24 mouse cellular contexts compared by ENCODE assay signal in genomic region chr4:55613523-55613922, GRCm38 (mm10).
A peak's percentile ranks its signal among the peaks of the same experiment; 100 is the strongest.
DNase-seq lines count a peak whose midpoint lies in the region; ATAC-seq and TF ChIP-seq lines count a peak whose summit lies in the region.
"Had no signal": no experiment of that assay in that cellular context is flagged by ENCODE, and none has a peak within 500 bp of the region (broad histone marks: within the 10 kb centered on the region; RNA-seq: fewer than 3 reads in every experiment).

No protein-coding gene starts in this region.

- peak; percentile 58 for DNase-seq in kidney, adult 2 months
- DNase-seq in kidney, postnatal 36 days: no peak
- DNase-seq in kidney, adult 9 months: peak; percentile 60
- no peak for DNase-seq in kidney, postnatal 4 days
- no peak for DNase-seq in heart, postnatal 25 days (ENCODE audit: low spot score)
- no peak for DNase-seq in gastrocnemius, adult 8-10 months (ENCODE audit: low spot score in 2 of 2)
- DNase-seq: adrenal gland, adult 2 months; adrenal gland, postnatal 10 days; adrenal gland, postnatal 25 days; cerebellum, adult 11 months; cerebellum, adult 18-20 months; cerebellum, adult 8-10 months; cerebellum, adult 9-11 months; cerebellum, postnatal 14 days; cerebellum, postnatal 36 days; embryo, embryonic 11 days had no signal

- no peak overlapping the region for H3K4me3 ChIP-seq in kidney, adult 2 months (ENCODE audit: insufficient read depth, low read depth, low read length)
- no peak overlapping the region for H3K4me3 ChIP-seq in intestine, embryonic 16.5 days (ENCODE audit: low read length)
- H3K4me3 ChIP-seq in small intestine, adult 2 months (ENCODE audit: low read depth, low read length): no peak overlapping the region
- H3K4me3 ChIP-seq: embryonic facial prominence, embryonic 13.5 days; embryonic facial prominence, embryonic 15.5 days; erythroblast, embryonic 14.5 days; forebrain, embryonic 10.5 days; forebrain, embryonic 12.5 days had no signal

- no peak overlapping the region for H3K4me2 ChIP-seq in intestine, embryonic 16.5 days (ENCODE audit: low read depth, low read length)
- H3K4me2 ChIP-seq: embryonic facial prominence, embryonic 13.5 days; embryonic facial prominence, embryonic 15.5 days; forebrain, embryonic 12.5 days had no signal

- peak; percentile 40 for ATAC-seq in intestine, embryonic 16.5 days
- ATAC-seq: forebrain, embryonic 14.5 days had no signal

- H3K9ac ChIP-seq in intestine, embryonic 16.5 days (ENCODE audit: low read depth, low read length): no peak overlapping the region
- H3K9ac ChIP-seq: embryonic facial prominence, embryonic 13.5 days; embryonic facial prominence, embryonic 15.5 days; forebrain, embryonic 12.5 days had no signal

- WGBS in kidney, adult 2 months: 64% methylated on average over 3 of the region's 3 CpGs
- 71% methylated on average over 3 of the region's 3 CpGs for WGBS in intestine, embryonic 16.5 days
- 40% methylated on average over 3 of the region's 3 CpGs for WGBS in small intestine, adult 2 months

- TF ChIP-seq CTCF in kidney, adult 2 months (conservative IDR thresholded peaks at IDR 0.05; ENCODE audit: insufficient read depth, insufficient read length, low read depth, low read length): no peak
- no peak for TF ChIP-seq CTCF in small intestine, adult 2 months (IDR thresholded peaks at IDR 0.05; ENCODE audit: extremely low read depth, insufficient read length, insufficient replicate concordance, low read depth, low read length)

- H3K27me3 ChIP-seq in kidney, adult 2 months (replicated peaks; ENCODE audit: control insufficient read depth, insufficient read depth, low read length): no peaks in the 10 kb centered on the region
- H3K27me3 ChIP-seq in intestine, embryonic 16.5 days (replicated peaks; ENCODE audit: control insufficient read depth, insufficient read depth, low read length): peaks cover 8% of the 10 kb centered on the region
- no peaks in the 10 kb centered on the region for H3K27me3 ChIP-seq in small intestine, adult 2 months (ENCODE audit: control insufficient read depth, insufficient read depth, low read length)
- H3K27me3 ChIP-seq: embryonic facial prominence, embryonic 13.5 days; embryonic facial prominence, embryonic 15.5 days; forebrain, embryonic 12.5 days had no signal

- no peak overlapping the region for H3K27ac ChIP-seq in kidney, adult 2 months (ENCODE audit: insufficient read depth, low read depth, low read length)
- no peak overlapping the region for H3K27ac ChIP-seq in intestine, embryonic 16.5 days (ENCODE audit: low read length)
- H3K27ac ChIP-seq in small intestine, adult 2 months (ENCODE audit: insufficient read depth, low read depth, low read length): peak overlapping the region; percentile 75
- H3K27ac ChIP-seq: embryonic facial prominence, embryonic 13.5 days; embryonic facial prominence, embryonic 15.5 days; forebrain, embryonic 10.5 days; forebrain, embryonic 12.5 days had no signal

- no peaks in the 10 kb centered on the region; the same call in 1 of the 2 replicates for H3K4me1 ChIP-seq in kidney, adult 2 months (ENCODE audit: control insufficient read depth, insufficient read depth, low read length)
- H3K4me1 ChIP-seq in intestine, embryonic 16.5 days (ENCODE audit: control insufficient read depth, insufficient read depth, low read length): peaks cover 2% of the 10 kb centered on the region; the same call in 1 of the 2 replicates
- H3K4me1 ChIP-seq in small intestine, adult 2 months (ENCODE audit: control insufficient read depth, insufficient read depth, insufficient read length, low read length): peaks cover 26% of the 10 kb centered on the region; the same call in 1 of the 2 replicates
- H3K4me1 ChIP-seq: embryonic facial prominence, embryonic 13.5 days; embryonic facial prominence, embryonic 15.5 days; forebrain, embryonic 10.5 days; forebrain, embryonic 12.5 days had no signal

- H3K9me3 ChIP-seq in intestine, embryonic 16.5 days (ENCODE audit: control insufficient read depth, low read length): no peaks in the 10 kb centered on the region
- H3K9me3 ChIP-seq: embryonic facial prominence, embryonic 13.5 days; embryonic facial prominence, embryonic 15.5 days; forebrain, embryonic 10.5 days; forebrain, embryonic 12.5 days had no signal

- intact Hi-C loops in heart, postnatal 25 days (cut with DNase I): no loop called here

- TF ChIP-seq POLR2A in kidney, adult 2 months (IDR thresholded peaks at IDR 0.05; ENCODE audit: low read depth, low read length): no peak
- no peak for TF ChIP-seq POLR2A in small intestine, adult 2 months (IDR thresholded peaks at IDR 0.05; ENCODE audit: low read depth, low read length)

- no peaks in the 10 kb centered on the region for H3K36me3 ChIP-seq in kidney, adult 2 months (ENCODE audit: control insufficient read depth, insufficient read depth, low read length)
- no peaks in the 10 kb centered on the region for H3K36me3 ChIP-seq in intestine, embryonic 16.5 days (ENCODE audit: control insufficient read depth, insufficient read depth, low read length)
- no peaks in the 10 kb centered on the region for H3K36me3 ChIP-seq in small intestine, adult 2 months (ENCODE audit: control insufficient read depth, insufficient read depth, low read length)
- H3K36me3 ChIP-seq: embryonic facial prominence, embryonic 13.5 days; embryonic facial prominence, embryonic 15.5 days; forebrain, embryonic 10.5 days; forebrain, embryonic 12.5 days had no signal

Comparison
In these comparisons a context has a peak if more than half of its experiments do, and no peak if none do; other contexts are left out.
1. DNase-seq: peak in kidney, adult 2 months (single experiment) and kidney, adult 9 months (single experiment); none in kidney, postnatal 36 days (0 of 2), kidney, postnatal 4 days (0 of 2), heart, postnatal 25 days (single experiment) and gastrocnemius, adult 8-10 months (0 of 2).